Mouse (Mus musculus) stomach, embryonic 16.5 days (tissue): ENCODE measurements around the gene Vmn1r13. TPM values are rescaled to one million over a fixed set of nuclear protein-coding genes. Genes with fewer than 3 reads are reported as not detected.
"Not testable (repeated sequence)": the region's sequence is repeated elsewhere in the genome, so short reads cannot be mapped to it uniquely, and the experiment has no call there.

Source experiments
- ATAC-seq: fragments of 200-750 bp; cut with Nextera tagmentation; 2 replicates; pipeline ENCODE4 v1.8.0; 2017; ENCODE audit warnings: moderate number of reproducible peaks, moderate TSS enrichment; ENCODE audit not compliant: insufficient read depth, low FRiP score
- H3K27ac ChIP-seq: fragments of 300-500 bp; sonication (generic); 2 replicates; pipeline ENCODE4 v1.5.1; 2014; ENCODE audit warnings: low read length
- H3K27me3 ChIP-seq: fragments of 300-500 bp; sonication (generic); 2 replicates; pipeline ENCODE4 v1.6.1; 2014; ENCODE audit warnings: low read length, control low read depth, mixed read lengths; ENCODE audit not compliant: control insufficient read depth, insufficient read depth
- H3K36me3 ChIP-seq: fragments of 300-500 bp; sonication (generic); 2 replicates; pipeline ENCODE4 v1.6.1; 2014; ENCODE audit warnings: low read length; ENCODE audit not compliant: control insufficient read depth, insufficient read depth
- H3K4me1 ChIP-seq: fragments of 300-500 bp; sonication (generic); 2 replicates; pipeline ENCODE4 v1.6.1; 2014; ENCODE audit warnings: low read length, control low read depth, mixed read lengths; ENCODE audit not compliant: control insufficient read depth, insufficient read depth
- H3K4me2 ChIP-seq: fragments of 300-500 bp; sonication (generic); 2 replicates; pipeline ENCODE4 v1.6.1; 2014; ENCODE audit warnings: low read depth, low read length, mixed read lengths
- H3K4me3 ChIP-seq: fragments of 300-500 bp; sonication (generic); replicated peaks from 2 replicates; pipeline ENCODE4 v1.5.1; 2014; ENCODE audit warnings: mild to moderate bottlenecking, low read length
- H3K9ac ChIP-seq: fragments of 300-500 bp; sonication (generic); 2 replicates; pipeline ENCODE4 v1.6.1; 2014; ENCODE audit warnings: low read length
- H3K9me3 ChIP-seq: fragments of 300-500 bp; sonication (generic); replicated peaks from 2 replicates; pipeline ENCODE4 v1.6.1; 2016; ENCODE audit warnings: low read length, control low read depth; ENCODE audit not compliant: control insufficient read depth
- WGBS: fragments of 180-500 bp; shearing (Covaris S2); extraction: QIAGEN DNeasy Blood & Tissue Kit; methylation state at CpG from one replicate; pipeline ENCODE4 v1.1.7; 2014; 5-methylcytosine and 5-hydroxymethylcytosine counted together
- polyA plus RNA-seq: library from polyadenylated mRNA; unstranded; fragments of >200 nt; fragmentation: Nextera tagmentation; extraction: Ambion mirVana; gene quantifications from 2 replicates; pipeline ENCODE4 v1.2.1, GENCODE M21; 2015

Vmn1r13 gene
- not detected in 2 replicates for polyA plus RNA-seq

DNA sequence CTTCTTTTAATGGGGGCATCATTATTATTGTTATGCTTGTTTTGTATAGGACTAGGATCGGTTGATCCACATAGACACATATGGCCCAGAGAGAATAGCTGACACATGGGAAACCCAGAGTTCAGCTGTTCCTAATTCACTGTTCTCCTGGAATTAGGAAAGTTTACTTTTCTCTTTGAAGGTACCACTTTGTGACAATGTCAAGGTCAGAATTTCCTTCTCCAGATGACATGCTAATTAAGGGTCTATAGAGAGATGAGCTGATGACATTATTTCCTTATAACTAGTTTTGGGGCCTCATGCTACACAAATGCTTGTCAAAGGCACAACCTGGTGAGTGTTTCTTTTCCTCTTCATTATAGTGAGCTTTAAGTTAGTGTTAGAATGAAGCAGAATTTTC is at the start of gene Vmn1r13:
TSS of gene Vmn1r13 (plus strand) at position 301 of the 400 bp plus-strand sequence.
- H3K27ac ChIP-seq, H3K9me3 ChIP-seq, H3K36me3 ChIP-seq, H3K27me3 ChIP-seq, ATAC-seq, H3K4me1 ChIP-seq, H3K4me2 ChIP-seq, H3K4me3 ChIP-seq, H3K9ac ChIP-seq: not testable (repeated sequence)
- 85% methylated on average over 1 of the region's 1 CpGs for WGBS

DNA sequence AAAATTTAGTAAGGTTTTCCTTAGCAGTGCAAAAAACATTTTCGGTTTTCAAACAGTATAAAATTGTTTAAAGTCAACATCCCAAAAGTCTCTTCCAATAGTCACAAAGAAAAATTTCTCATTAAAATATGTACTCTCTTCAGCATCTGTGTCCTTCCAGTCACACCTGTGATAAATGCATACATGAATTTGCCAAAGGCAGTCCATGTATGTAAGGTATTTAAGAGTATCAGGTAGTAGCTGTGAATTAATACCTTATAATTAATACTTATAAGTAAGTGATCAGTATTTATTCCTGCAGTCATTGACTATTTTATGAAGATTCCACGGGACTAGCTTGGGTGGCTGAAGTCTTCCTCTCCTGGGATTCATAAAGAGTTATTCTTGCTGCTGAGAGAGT is 46.5 kb upstream of the Vmn1r13 start, which contains the start of gene Vmn1r12:
TSS of gene Vmn1r12 (plus strand) at position 301 of the 400 bp plus-strand sequence.
- no peaks in the 10 kb centered on the region for H3K36me3 ChIP-seq
- ATAC-seq: no peak
- no peaks in the 10 kb centered on the region for H3K4me1 ChIP-seq
- H3K4me2 ChIP-seq: no peak within 1 kb of the TSS
- no peaks in the 10 kb centered on the region for H3K9me3 ChIP-seq
- no peak within 1 kb of the TSS for H3K9ac ChIP-seq
- 74% methylated on average over 2 of the region's 2 CpGs for WGBS
- no peak within 1 kb of the TSS for H3K27ac ChIP-seq
- H3K4me3 ChIP-seq: no peak within 1 kb of the TSS
- no peaks in the 10 kb centered on the region for H3K27me3 ChIP-seq

DNA sequence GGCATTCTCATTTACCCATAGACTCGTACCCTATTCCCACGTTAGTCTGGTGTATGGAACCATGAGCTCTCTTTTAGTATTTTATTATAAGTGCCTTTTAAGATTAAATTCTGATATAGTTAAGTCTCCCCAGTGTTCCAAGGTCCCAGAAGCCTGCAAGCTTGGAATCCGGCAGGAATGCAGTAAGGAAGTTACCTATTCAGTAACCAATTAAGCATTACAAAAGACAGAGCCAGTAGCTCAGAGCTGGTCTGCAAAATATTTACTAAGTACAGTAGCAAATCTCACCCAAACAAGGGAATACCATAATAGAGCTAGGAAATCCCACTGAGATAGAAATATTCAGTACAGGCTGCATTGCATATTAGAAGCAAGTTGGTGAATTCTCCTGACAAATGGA is 13.1 kb upstream of the Vmn1r13 start:
- H3K27me3 ChIP-seq, H3K9ac ChIP-seq, H3K36me3 ChIP-seq, H3K4me2 ChIP-seq, ATAC-seq, H3K4me3 ChIP-seq, H3K4me1 ChIP-seq, H3K9me3 ChIP-seq, H3K27ac ChIP-seq: not testable (repeated sequence)
- 56% methylated on average over 3 of the region's 3 CpGs for WGBS

DNA sequence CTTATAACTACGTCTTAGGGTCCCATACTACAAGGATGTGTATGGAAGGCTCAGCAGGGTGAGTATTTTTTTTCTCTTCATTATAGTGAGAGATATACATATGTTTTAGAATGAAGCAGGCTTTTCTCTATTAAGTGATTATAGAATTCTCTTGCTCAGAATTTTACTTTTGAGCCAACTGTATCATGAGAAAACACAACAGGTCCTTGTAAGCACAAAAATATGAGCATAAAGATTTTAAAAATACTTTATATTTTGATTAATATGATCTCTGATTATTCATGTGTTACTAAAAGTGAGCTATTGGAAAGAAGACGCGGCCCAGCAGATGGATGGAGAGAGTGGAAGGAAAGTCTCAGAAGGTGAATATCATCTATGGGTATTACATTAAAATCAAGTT is 28.3 kb downstream of the Vmn1r13 start, which contains the start of gene Vmn1r14:
TSS of gene Vmn1r14 (plus strand) at position 301 of the 400 bp plus-strand sequence.
- WGBS: 92% methylated on average over 3 of the region's 3 CpGs
- Histone ChIP-seq H3K36me3 (no peaks in the 10 kb centered on the region), H3K9me3 (no peaks in the 10 kb centered on the region)

DNA sequence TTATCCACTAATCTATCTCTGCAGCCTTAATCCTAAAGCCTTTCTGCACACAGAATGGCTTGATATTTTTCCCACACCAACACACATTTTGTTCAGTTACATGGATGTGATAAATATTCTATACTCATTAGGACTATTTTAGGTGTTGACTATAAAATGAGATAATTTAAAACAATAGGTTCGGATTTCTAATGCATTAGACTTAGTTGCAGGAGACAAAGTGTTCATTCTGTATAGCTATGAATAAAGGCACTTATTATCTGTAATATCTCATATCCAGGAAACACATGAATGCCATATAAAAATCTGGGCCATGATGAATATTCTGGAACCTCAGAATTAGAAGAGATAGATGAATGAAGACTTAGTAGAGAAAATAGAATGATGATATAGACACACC is 54.6 kb downstream of the Vmn1r13 start, which contains the start of gene Vmn1r15:
TSS of gene Vmn1r15 (plus strand) at position 301 of the 400 bp plus-strand sequence.
- Histone ChIP-seq H3K4me3 (no peak within 1 kb of the TSS), H3K4me1 (no peaks in the 10 kb centered on the region), H3K4me2 (no peak within 1 kb of the TSS), H3K36me3 (no peaks in the 10 kb centered on the region), H3K9ac (no peak within 1 kb of the TSS), H3K27me3 (no peaks in the 10 kb centered on the region), H3K9me3 (no peaks in the 10 kb centered on the region), H3K27ac (no peak within 1 kb of the TSS)
- no peak for ATAC-seq
- WGBS: 73% methylated on average over 1 of the region's 1 CpGs

More for the DNA sequence above, 28.3 kb downstream of the Vmn1r13 start, which contains the start of gene Vmn1r14:
- H3K9ac ChIP-seq: no peak within 1 kb of the TSS
- H3K4me2 ChIP-seq: no peak within 1 kb of the TSS
- H3K27ac ChIP-seq: no peak within 1 kb of the TSS
- no peaks in the 10 kb centered on the region for H3K4me1 ChIP-seq
- no peak within 1 kb of the TSS for H3K4me3 ChIP-seq
- ATAC-seq: no peak
- H3K27me3 ChIP-seq: no peaks in the 10 kb centered on the region

DNA sequence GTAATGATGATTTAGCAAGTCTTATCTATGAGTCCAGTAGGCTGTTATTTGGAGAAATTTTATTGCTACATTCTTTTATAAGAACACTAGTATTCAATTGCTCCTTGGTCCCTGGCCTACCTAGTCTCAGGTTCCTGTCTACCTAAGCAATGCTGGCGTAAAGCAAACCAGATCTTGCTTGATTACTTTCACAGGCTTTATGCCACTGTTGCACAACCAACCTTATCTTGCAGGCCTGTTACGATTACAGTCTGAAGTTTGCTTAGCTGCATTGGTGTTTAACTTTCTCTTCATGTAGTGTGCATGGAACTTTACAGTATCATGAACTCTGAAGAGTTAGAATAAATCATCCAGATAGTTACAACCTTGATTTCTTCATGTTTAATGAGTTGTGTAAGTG is 57.9 kb downstream of the Vmn1r13 start:
- H3K27ac ChIP-seq: no peak overlapping the region
- no peaks in the 10 kb centered on the region for H3K27me3 ChIP-seq
- H3K9me3 ChIP-seq: no peaks in the 10 kb centered on the region
- no peak overlapping the region for H3K4me2 ChIP-seq
- no peaks in the 10 kb centered on the region for H3K36me3 ChIP-seq
- ATAC-seq: peak; percentile 56; the same call in 1 of the 2 replicates
- H3K9ac ChIP-seq: no peak overlapping the region
- no peaks in the 10 kb centered on the region for H3K4me1 ChIP-seq
- WGBS: 66% methylated on average over 2 of the region's 2 CpGs
- no peak overlapping the region for H3K4me3 ChIP-seq

Other genes starting within 250 kb of the Vmn1r13 start
- gene Vmn1r5, start 233.0 kb upstream of the Vmn1r13 start, polyA plus RNA-seq: not detected in 2 replicates
- gene Vmn1r6, start 206.0 kb upstream of the Vmn1r13 start, polyA plus RNA-seq: not detected in 2 replicates
- gene Vmn1r7, start 178.0 kb upstream of the Vmn1r13 start, polyA plus RNA-seq: not detected in 2 replicates
- not detected in 2 replicates for gene Vmn1r8, start 171.0 kb upstream of the Vmn1r13 start, polyA plus RNA-seq
- gene Vmn1r9, start 136.5 kb upstream of the Vmn1r13 start, polyA plus RNA-seq: not detected in 2 replicates
- gene Vmn1r10, start 93.8 kb upstream of the Vmn1r13 start, polyA plus RNA-seq: not detected in 2 replicates
- not detected in 2 replicates for gene Vmn1r11, start 69.8 kb upstream of the Vmn1r13 start, polyA plus RNA-seq
- not detected in 2 replicates for gene Vmn1r12, start 46.4 kb upstream of the Vmn1r13 start, polyA plus RNA-seq
- gene Vmn1r14, start 28.4 kb downstream of the Vmn1r13 start, polyA plus RNA-seq: not detected in 2 replicates
- gene Vmn1r15, start 54.7 kb downstream of the Vmn1r13 start, polyA plus RNA-seq: not detected in 2 replicates
- gene Vmn1r16, start 126.2 kb downstream of the Vmn1r13 start, polyA plus RNA-seq: not detected in 2 replicates
- gene Vmn1r17, start 160.4 kb downstream of the Vmn1r13 start, polyA plus RNA-seq: not detected in 2 replicates
- gene Vmn1r18, start 192.5 kb downstream of the Vmn1r13 start, polyA plus RNA-seq: not detected in 2 replicates
- gene Vmn1r19, start 200.5 kb downstream of the Vmn1r13 start, polyA plus RNA-seq: not detected in 2 replicates
- gene Vmn1r20, start 225.6 kb downstream of the Vmn1r13 start, polyA plus RNA-seq: 0.04 TPM in 1 of 2 replicates, not detected in the other